Mouse (Mus musculus) midbrain, embryonic 14.5 days (tissue): Measurements from ENCODE around the gene Top2a. TPM values are rescaled to one million over a fixed set of nuclear protein-coding genes. Genes with fewer than 3 reads are reported as not detected.
A peak's percentile ranks its signal among the peaks of the same experiment; 100 is the strongest.

Source experiments
- ATAC-seq: fragments of 200-750 bp; cut with Nextera tagmentation; 2 replicates; pipeline ENCODE4 v1.8.0; 2017; ENCODE audit warnings: moderate number of reproducible peaks, moderate library complexity; ENCODE audit not compliant: low FRiP score, low TSS enrichment
- DNase-seq: peaks from one replicate; pipeline ENCODE4 v3.0.0-alpha.2; 2015
- H3K27ac ChIP-seq: fragments of 300-500 bp; sonication (generic); replicated peaks from 2 replicates; pipeline ENCODE4 v1.5.1; 2014; ENCODE audit warnings: mild to moderate bottlenecking, low read depth, low read length, moderate library complexity
- H3K27me3 ChIP-seq: fragments of 300-500 bp; sonication (generic); 2 replicates; pipeline ENCODE4 v1.6.1; 2014; ENCODE audit warnings: low read length, control low read depth, mixed read lengths; ENCODE audit not compliant: control insufficient read depth, insufficient read depth
- H3K36me3 ChIP-seq: fragments of 300-500 bp; sonication (generic); 2 replicates; pipeline ENCODE4 v1.6.1; 2014; ENCODE audit warnings: low read length, control low read depth; ENCODE audit not compliant: control insufficient read depth, insufficient read depth
- H3K4me1 ChIP-seq: fragments of 300-500 bp; sonication (generic); 2 replicates; pipeline ENCODE4 v1.6.1; 2014; ENCODE audit warnings: mild to moderate bottlenecking, antibody characterized with exemption, low read length, control low read depth; ENCODE audit not compliant: control insufficient read depth, insufficient read depth
- H3K4me2 ChIP-seq: fragments of 300-500 bp; sonication (generic); 2 replicates; pipeline ENCODE4 v1.6.1; 2014; ENCODE audit warnings: mild to moderate bottlenecking, low read length, moderate library complexity
- H3K4me3 ChIP-seq: fragments of 300-500 bp; sonication (generic); replicated peaks from 2 replicates; pipeline ENCODE4 v1.5.1; 2014; ENCODE audit warnings: low read depth, low read length
- H3K9ac ChIP-seq: fragments of 300-500 bp; sonication (generic); replicated peaks from 2 replicates; pipeline ENCODE4 v1.6.1; 2014; ENCODE audit warnings: mild to moderate bottlenecking, low read length, moderate library complexity
- H3K9me3 ChIP-seq: fragments of 300-500 bp; sonication (generic); 2 replicates; pipeline ENCODE4 v1.6.1; 2016; ENCODE audit warnings: low read length, control low read depth, mixed read lengths; ENCODE audit not compliant: control insufficient read depth
- WGBS: fragments of 180-500 bp; shearing (Covaris S2); extraction: QIAGEN DNeasy Blood & Tissue Kit; methylation state at CpG from one replicate; pipeline ENCODE4 v1.1.7; 2014; 5-methylcytosine and 5-hydroxymethylcytosine counted together
- polyA plus RNA-seq: library from polyadenylated mRNA; unstranded; fragments of >200 nt; fragmentation: Nextera tagmentation; extraction: Ambion mirVana; gene quantifications from 2 replicates; pipeline ENCODE4 v1.2.1, GENCODE M21; 2014

Gene Top2a
- polyA plus RNA-seq, 1 experiment from 2014 or later: 67.9 TPM

DNA sequence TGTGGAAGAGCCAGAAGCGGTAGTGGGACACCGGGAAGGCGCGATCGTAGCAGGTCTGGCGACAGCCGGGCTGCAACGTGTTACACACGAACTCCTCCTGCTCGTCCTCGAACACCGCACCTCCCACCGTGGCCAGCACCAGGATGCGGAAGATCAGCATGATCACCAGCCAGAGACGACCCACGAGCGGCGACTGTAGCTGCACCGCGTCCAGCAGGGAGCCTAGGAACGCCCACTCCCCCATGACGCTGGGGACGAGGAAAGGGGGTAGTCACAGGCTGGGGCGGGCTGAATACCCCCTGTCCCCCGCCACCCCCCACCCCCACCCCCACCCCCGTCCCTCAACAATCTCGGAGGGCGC is 41.2 kb downstream of the Top2a start, which contains the start of gene Gjd3:
Gene Gjd3 (minus strand): TSS at position 244 of the 361 bp plus-strand sequence.
- Histone ChIP-seq H3K9ac (peak within 1 kb of the TSS; percentile 76), H3K27me3 (no peaks in the 10 kb centered on the region; the same call in 1 of the 2 replicates), H3K36me3 (no peaks in the 10 kb centered on the region), H3K4me3 (peak within 1 kb of the TSS; percentile 62), H3K4me2 (peak within 1 kb of the TSS; percentile 76), H3K4me1 (peaks cover 10% of the 10 kb centered on the region), H3K9me3 (no peaks in the 10 kb centered on the region), H3K27ac (peak within 1 kb of the TSS; percentile 92)
- WGBS: 1% methylated on average over 28 of the region's 28 CpGs
- ATAC-seq (peak; percentile 24; the same call in 1 of the 2 replicates), DNase-seq (no peak)

DNA sequence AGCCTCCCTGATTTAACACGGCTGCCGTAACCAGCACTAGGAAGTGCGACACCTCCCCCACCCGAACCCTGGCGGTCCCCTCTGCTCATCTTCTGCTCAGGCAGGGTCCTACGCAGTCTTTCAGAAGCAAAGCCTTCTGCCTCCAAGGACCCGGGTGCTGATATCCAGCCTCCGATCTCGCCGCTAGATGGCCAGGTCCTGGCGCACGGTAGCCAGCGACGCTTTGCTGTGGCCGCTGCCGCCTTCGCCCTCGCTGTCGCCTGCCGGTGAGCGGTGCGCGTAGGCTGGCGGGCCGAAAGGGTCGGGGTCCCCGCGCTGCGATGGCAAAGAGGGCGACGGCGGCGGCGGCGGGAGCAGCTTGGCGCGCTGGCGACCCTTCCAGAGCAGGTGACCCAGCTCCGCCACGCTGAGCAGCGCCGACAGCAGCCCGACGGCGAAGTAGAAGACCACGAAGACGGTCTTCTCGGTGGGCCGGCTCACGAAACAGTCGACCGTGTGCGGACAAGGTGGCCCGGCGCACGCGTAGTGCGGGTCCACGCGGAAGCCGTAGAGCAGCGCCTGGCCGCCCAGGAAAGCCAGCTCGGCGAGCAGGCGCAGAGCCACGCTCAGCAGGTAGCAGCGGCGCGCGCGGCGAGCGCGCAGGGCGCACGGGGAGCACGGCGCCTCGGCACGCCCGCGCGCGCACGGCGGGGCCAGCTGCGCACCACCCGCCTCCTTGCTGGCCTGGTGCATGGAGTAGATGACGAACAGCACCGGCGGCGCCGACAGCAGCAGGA is 41.8 kb downstream of the Top2a start:
- under 1% methylated on average over 94 of the region's 94 CpGs for WGBS
- Histone ChIP-seq H3K27ac (peak overlapping the region; percentile 92), H3K4me2 (peak overlapping the region; percentile 76), H3K9me3 (no peaks in the 10 kb centered on the region), H3K9ac (peak overlapping the region; percentile 76), H3K36me3 (no peaks in the 10 kb centered on the region), H3K4me3 (peak overlapping the region; percentile 62), H3K27me3 (no peaks in the 10 kb centered on the region; the same call in 1 of the 2 replicates), H3K4me1 (peaks cover 10% of the 10 kb centered on the region)
- DNase-seq (peak; percentile 93), ATAC-seq (peak; percentile 74)

DNA sequence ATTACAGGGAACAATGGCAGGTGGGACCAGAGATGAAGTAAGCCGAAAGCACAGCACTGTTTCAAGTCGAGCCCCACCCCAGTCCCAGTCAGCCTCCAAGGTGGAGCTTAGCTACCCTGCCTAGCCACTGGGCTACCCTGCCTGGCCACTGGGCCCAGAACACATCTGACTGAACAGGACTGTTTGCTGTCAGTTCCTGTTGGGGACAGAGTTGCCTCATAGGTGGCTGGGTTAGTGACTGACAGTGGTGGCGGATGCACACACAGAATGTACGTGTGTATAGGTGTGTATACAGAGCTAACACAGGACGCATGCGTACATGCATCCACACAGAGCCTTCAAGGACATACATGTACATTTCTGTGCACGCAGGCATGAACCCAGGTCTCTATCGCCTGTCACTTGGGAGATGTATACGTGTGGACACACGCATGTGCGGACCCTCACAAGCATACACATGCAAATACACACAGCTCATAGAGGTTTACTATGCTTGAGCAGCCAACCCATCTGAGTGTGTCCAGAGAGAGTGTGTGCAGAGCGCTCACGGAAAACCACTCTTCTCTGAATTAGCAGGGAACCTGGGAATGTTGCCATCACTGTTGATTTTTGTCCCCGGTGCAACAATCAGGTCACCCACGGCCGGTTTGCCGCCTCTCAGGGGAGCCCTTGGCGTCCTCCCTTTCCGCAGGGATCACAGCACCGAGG is 42.5 kb downstream of the Top2a start:
- no peaks in the 10 kb centered on the region for H3K9me3 ChIP-seq
- H3K4me1 ChIP-seq: peaks cover 10% of the 10 kb centered on the region
- H3K36me3 ChIP-seq: no peaks in the 10 kb centered on the region
- peak overlapping the region; percentile 76 for H3K4me2 ChIP-seq
- peak; percentile 18; the same call in 1 of the 2 replicates for ATAC-seq
- H3K27ac ChIP-seq: peak overlapping the region; percentile 92
- DNase-seq: no peak
- H3K27me3 ChIP-seq: no peaks in the 10 kb centered on the region; the same call in 1 of the 2 replicates
- peak overlapping the region; percentile 76 for H3K9ac ChIP-seq
- WGBS: 32% methylated on average over 20 of the region's 20 CpGs
- peak overlapping the region; percentile 62 for H3K4me3 ChIP-seq

DNA sequence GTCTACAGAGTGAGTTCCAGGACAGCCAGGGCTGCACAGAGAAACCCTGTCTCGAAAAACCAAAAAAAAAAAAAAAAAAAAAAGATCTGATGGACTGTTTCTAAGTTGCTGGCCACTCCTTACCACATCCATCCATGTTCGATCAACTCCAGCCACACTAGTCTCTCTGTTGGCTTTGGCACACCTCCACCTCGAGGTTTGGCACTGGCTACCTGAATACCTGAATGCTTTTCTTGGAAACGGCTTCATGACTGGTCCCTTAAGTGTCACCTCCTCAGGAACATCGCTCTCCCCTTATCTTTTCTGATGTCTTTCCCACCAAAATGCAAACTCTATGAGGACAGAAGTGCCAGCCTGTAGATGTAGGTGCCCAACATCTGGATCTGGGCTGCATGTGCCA is 44.6 kb downstream of the Top2a start:
- WGBS: 90% methylated on average over 4 of the region's 5 CpGs
- ATAC-seq (no peak), DNase-seq (no peak)
- Histone ChIP-seq H3K4me2 (no peak overlapping the region), H3K27ac (no peak overlapping the region), H3K27me3 (no peaks in the 10 kb centered on the region; the same call in 1 of the 2 replicates), H3K9me3 (no peaks in the 10 kb centered on the region), H3K4me1 (peaks cover 10% of the 10 kb centered on the region), H3K36me3 (no peaks in the 10 kb centered on the region), H3K9ac (no peak overlapping the region), H3K4me3 (no peak overlapping the region)

DNA sequence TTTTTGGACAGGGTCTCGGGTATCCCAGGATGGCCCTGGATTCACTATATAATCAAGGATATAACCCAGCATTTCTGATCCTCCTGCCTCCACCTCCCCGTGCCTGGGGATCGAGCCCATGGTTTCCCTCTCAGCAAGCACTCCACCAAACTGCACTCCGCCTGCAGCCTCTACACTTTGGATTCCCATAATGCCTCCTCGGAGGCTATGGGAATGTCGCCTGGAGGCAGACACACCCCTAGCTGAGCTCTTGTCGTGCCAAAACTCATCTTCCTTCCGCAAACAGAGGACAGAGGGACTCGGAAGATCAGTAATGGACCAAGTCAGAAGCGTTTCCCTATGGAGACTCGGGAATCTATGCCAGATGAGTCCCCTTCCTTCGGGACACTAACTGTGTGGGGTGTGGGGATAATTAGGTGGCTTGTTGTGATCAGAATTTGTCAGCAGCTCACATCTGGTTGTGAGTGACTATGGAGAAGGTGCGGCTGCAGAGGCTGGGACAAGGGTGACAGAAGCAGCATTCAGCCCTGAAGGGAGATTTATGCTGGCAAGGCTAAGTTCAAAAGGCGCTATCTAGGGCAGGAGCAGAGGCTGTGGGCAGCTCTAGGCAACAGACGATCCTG is 45.4 kb downstream of the Top2a start:
- Histone ChIP-seq H3K4me1 (peaks cover 10% of the 10 kb centered on the region), H3K36me3 (peaks cover 1% of the 10 kb centered on the region; the same call in 1 of the 2 replicates)
- WGBS: 59% methylated on average over 15 of the region's 15 CpGs

DNA sequence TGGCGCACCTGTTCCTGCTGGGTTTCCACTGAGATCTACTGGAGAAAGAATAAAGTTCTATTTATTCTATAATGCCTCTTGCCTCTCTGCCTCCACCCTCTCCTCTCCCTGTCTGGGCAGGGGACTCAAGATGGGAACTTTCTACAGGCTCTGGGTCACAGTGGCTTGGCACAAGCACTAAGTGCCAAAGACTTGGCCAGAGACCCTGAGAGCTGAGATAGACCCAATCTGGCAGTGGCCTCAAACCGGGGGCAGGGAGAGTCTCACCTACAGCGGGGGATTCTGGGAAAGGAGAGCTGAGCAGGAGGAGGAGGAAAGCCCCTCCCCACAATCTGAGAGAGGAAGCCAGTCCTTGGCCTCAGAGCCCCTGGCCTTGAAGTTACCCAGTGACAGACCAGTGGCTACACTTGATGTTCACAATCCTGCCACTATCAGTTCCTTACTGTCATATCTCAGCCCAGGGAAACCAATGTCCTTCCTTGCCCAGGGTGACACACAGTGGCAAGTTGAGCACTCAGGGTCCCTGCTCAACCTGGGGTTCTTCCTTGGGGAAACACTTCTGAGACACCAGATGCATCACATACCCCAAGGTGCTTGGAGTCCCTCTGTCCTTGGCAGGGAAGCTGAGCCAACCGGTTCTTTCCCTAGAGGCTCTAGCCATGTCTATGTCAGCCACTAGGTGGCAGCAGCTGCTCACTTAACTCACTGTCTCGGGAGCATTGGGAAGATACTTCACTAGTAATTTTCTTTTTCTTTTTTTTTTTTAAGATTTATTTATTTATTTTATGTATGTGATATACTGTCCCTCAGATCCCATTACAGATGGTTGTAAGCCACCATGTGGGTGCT is 48.9 kb downstream of the Top2a start:
- Histone ChIP-seq H3K36me3 (peaks cover 17% of the 10 kb centered on the region; the same call in 1 of the 2 replicates), H3K4me2 (no peak overlapping the region), H3K4me1 (peaks cover 17% of the 10 kb centered on the region), H3K9ac (no peak overlapping the region), H3K4me3 (no peak overlapping the region), H3K27me3 (no peaks in the 10 kb centered on the region), H3K9me3 (no peaks in the 10 kb centered on the region), H3K27ac (no peak overlapping the region)
- ATAC-seq: no peak
- WGBS: 50% methylated on average over 5 of the region's 5 CpGs
- DNase-seq: peak; percentile 88

More for the DNA sequence above, 45.4 kb downstream of the Top2a start:
- Histone ChIP-seq H3K9ac (no peak overlapping the region), H3K27ac (no peak overlapping the region), H3K9me3 (no peaks in the 10 kb centered on the region), H3K4me2 (no peak overlapping the region), H3K27me3 (no peaks in the 10 kb centered on the region; the same call in 1 of the 2 replicates), H3K4me3 (no peak overlapping the region)
- no peak for ATAC-seq
- no peak for DNase-seq

DNA sequence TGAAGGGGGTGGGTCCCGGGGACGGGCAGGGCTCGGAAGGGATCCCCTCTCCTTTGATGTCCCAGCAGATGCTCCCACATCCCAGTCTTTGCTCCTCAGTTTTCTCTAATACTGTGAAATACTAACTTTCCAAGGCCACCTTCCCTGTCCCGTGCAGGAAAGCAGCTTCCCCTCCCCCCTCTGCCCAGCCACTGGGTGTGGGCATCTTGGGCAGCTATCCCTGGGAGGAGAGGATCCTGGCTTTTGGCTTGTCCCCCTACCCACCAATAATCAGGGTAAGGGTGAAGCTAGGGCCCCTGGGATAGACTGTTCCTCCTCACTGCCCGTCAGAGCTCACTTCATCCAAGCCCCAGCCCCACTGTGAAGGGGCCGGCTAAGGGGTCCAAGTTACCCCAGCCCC is 49.8 kb downstream of the Top2a start:
- Histone ChIP-seq H3K4me2 (no peak overlapping the region), H3K4me1 (peaks cover 25% of the 10 kb centered on the region), H3K36me3 (peaks cover 17% of the 10 kb centered on the region; the same call in 1 of the 2 replicates), H3K4me3 (no peak overlapping the region), H3K27ac (no peak overlapping the region), H3K9ac (no peak overlapping the region), H3K9me3 (no peaks in the 10 kb centered on the region), H3K27me3 (no peaks in the 10 kb centered on the region)
- DNase-seq: no peak
- no peak for ATAC-seq
- 72% methylated on average over 6 of the region's 6 CpGs for WGBS

DNA sequence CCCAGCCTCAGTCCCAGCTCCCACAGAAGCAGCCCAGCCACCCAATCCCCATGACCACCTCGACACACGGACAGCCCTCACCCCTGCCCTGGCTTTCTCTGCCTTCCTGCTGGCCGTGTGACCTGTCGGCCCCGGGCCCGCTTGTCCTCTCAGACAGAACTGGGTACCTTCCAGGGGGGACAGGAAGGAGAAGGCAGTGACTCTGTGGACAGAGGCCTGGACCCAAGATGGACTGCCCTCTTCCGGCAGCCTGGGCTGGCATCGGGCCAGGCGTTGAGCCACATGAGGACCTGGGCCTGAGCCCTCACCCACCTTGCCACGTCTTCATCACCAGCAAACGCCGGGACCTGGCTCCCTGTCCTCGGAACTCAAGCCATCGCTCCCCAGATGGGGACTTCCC is 50.4 kb downstream of the Top2a start:
- no peak for ATAC-seq
- whole genome bisulfite sequencing: 87% methylated on average over 14 of the region's 14 CpGs
- no peak for DNase-seq
- peaks cover 32% of the 10 kb centered on the region for H3K4me1 ChIP-seq
- H3K9me3 ChIP-seq: no peaks in the 10 kb centered on the region
- no peak overlapping the region for H3K4me2 ChIP-seq
- H3K36me3 ChIP-seq: peaks cover 17% of the 10 kb centered on the region; the same call in 1 of the 2 replicates
- H3K4me3 ChIP-seq: no peak overlapping the region
- no peaks in the 10 kb centered on the region for H3K27me3 ChIP-seq
- no peak overlapping the region for H3K27ac ChIP-seq
- no peak overlapping the region for H3K9ac ChIP-seq
